Mouse (Mus musculus) liver, embryonic 14.5 days (tissue): ENCODE measurements around the gene Ccdc117. TPM values are rescaled to one million over a fixed set of nuclear protein-coding genes. Genes with fewer than 3 reads are reported as not detected.

Source experiments
- ATAC-seq: fragments of 200-750 bp; cut with Nextera tagmentation; 2 replicates; pipeline ENCODE4 v1.8.0; 2017; ENCODE audit warnings: moderate number of reproducible peaks, mild to moderate bottlenecking, moderate library complexity; ENCODE audit not compliant: insufficient read depth
- DNase-seq, 3 experiments: peaks; one replicate each; pipeline ENCODE4 v3.0.0-alpha.2; 2012 to 2013; ENCODE audit warnings: low read depth in 3 of 3, low spot score in 3 of 3
- H3K27ac ChIP-seq: fragments of 300-500 bp; sonication (generic); 2 replicates; pipeline ENCODE4 v1.5.1; 2014; ENCODE audit warnings: moderate library complexity, mild to moderate bottlenecking, control low read depth, inconsistent platforms
- H3K27me3 ChIP-seq: fragments of 300-500 bp; sonication (generic); 2 replicates; pipeline ENCODE4 v1.6.1; 2014; ENCODE audit warnings: mild to moderate bottlenecking, low read length, moderate library complexity; ENCODE audit not compliant: control insufficient read depth, insufficient read depth
- H3K36me3 ChIP-seq: fragments of 300-500 bp; sonication (generic); replicated peaks from 2 replicates; pipeline ENCODE4 v1.6.1; 2014; ENCODE audit warnings: low read depth; ENCODE audit not compliant: control insufficient read depth, insufficient read depth
- H3K4me1 ChIP-seq, 2 experiments: fragments of 200-500 bp in 1 of 2; fragments of 300-500 bp in 1 of 2; sonication (generic) in 1 of 2; replicated peaks; 2 replicates each; pipeline ENCODE4 v1.6.1; 2012 to 2014; ENCODE audit warnings: antibody characterized with exemption in 1 of 2, inconsistent platforms in 1 of 2, low read length in 1 of 2; ENCODE audit not compliant: control insufficient read depth in 2 of 2, insufficient read depth in 2 of 2
- H3K4me2 ChIP-seq: fragments of 300-500 bp; sonication (generic); 2 replicates; pipeline ENCODE4 v1.6.1; 2014; ENCODE audit warnings: low read depth, mild to moderate bottlenecking, control low read depth, moderate library complexity
- H3K4me3 ChIP-seq, 2 experiments: fragments of 200-500 bp in 1 of 2; fragments of 300-500 bp in 1 of 2; sonication (generic) in 1 of 2; 2 replicates each; pipeline ENCODE4 v1.5.1; 2012 to 2014; ENCODE audit warnings: low read depth in 2 of 2, low read length in 2 of 2, mild to moderate bottlenecking in 2 of 2, control low read depth in 1 of 2, inconsistent platforms in 1 of 2, moderate library complexity in 1 of 2; ENCODE audit not compliant: insufficient read depth in 1 of 2
- H3K9ac ChIP-seq: fragments of 300-500 bp; sonication (generic); replicated peaks from 2 replicates; pipeline ENCODE4 v1.6.1; 2014; ENCODE audit warnings: mild to moderate bottlenecking, control low read depth, moderate library complexity
- H3K9me3 ChIP-seq: fragments of 300-500 bp; sonication (generic); 2 replicates; pipeline ENCODE4 v1.6.1; 2016; ENCODE audit warnings: low read length, mixed read lengths; ENCODE audit not compliant: control insufficient read depth
- CTCF ChIP-seq: IDR thresholded peaks from 2 replicates; pipeline ENCODE4 v1.5.1; 2016; ENCODE audit warnings: antibody characterized with exemption, low read depth, control low read depth
- EP300 ChIP-seq: IDR thresholded peaks from 2 replicates; pipeline ENCODE4 v1.6.1; 2016; ENCODE audit warnings: antibody characterized with exemption, low read depth
- WGBS: fragments of 180-500 bp; shearing (Covaris S2); extraction: QIAGEN DNeasy Blood & Tissue Kit; methylation state at CpG from one replicate; pipeline ENCODE4 v1.1.7; 2014; ENCODE audit not compliant: insufficient replicate concordance; 5-methylcytosine and 5-hydroxymethylcytosine counted together
- polyA plus RNA-seq, 2 experiments: library from polyadenylated mRNA; depleted of rRNA in 1 of 2; stranded (reverse) in 1 of 2; unstranded in 1 of 2; fragments of >200 nt; fragmentation: Nextera tagmentation in 1 of 2; extraction: Ambion mirVana in 1 of 2; gene quantifications; 2 replicates each; pipeline versions ENCODE4 v1.2.1 to v1.2.3; 2012 to 2014

Ccdc117 gene
- 3.9 and 6.3 TPM in 2 replicates for polyA plus RNA-seq (2012; rRNA removed)
- 7.5 and 8.5 TPM in 2 replicates for polyA plus RNA-seq (2014; fragmentation: Nextera tagmentation; extraction: Ambion mirVana)

GRCm38 (mm10) chr11:5541799-5542481, at the start of gene Ccdc117:
Gene Ccdc117 (minus strand): TSS chr11:5542187.
- H3K27me3 ChIP-seq = no peaks in the 10 kb centered on the region
- WGBS = under 1% methylated on average over 65 of the region's 65 CpGs
- H3K9me3 ChIP-seq = no peaks in the 10 kb centered on the region
- H3K4me2 ChIP-seq = peak within 1 kb of the TSS; percentile 71
- H3K27ac ChIP-seq = peak within 1 kb of the TSS; percentile 8
- H3K36me3 ChIP-seq = peaks cover 11% of the 10 kb centered on the region; the same call in 1 of the 2 replicates
- TF ChIP-seq CTCF (peak; percentile 60), EP300 (0 out of 2 replicates have a peak, but pooled peaks have one; percentile 23)
- peak; percentile 91 to 93 (median 93) for DNase-seq
- H3K9ac ChIP-seq = peak within 1 kb of the TSS; percentile 79
- peaks cover 15 to 24% of the 10 kb centered on the region in 2 experiments for H3K4me1 ChIP-seq
- peak within 1 kb of the TSS; percentile 74 to 81 for H3K4me3 ChIP-seq
- ATAC-seq = peak; percentile 98

GRCm38 (mm10) chr11:5575046-5575445, 33.1 kb upstream of the Ccdc117 start:
- peak; percentile 55; the same call in 1 of the 2 replicates for ATAC-seq
- 0 out of 4 replicates have a peak overlapping the region, but pooled peaks of 1 of the 2 experiments have one; percentile 8 for H3K4me3 ChIP-seq
- H3K9me3 ChIP-seq = no peaks in the 10 kb centered on the region
- peak overlapping the region; percentile 24 for H3K9ac ChIP-seq
- WGBS = 23% methylated on average over 6 of the region's 6 CpGs
- H3K27ac ChIP-seq = peak overlapping the region; percentile 52
- H3K27me3 ChIP-seq = no peaks in the 10 kb centered on the region
- peak; percentile 42 to 49 (median 43) for DNase-seq
- peaks cover 30 to 36% of the 10 kb centered on the region in 2 experiments for H3K4me1 ChIP-seq
- TF ChIP-seq CTCF (no peak), EP300 (peak; percentile 53)
- no peaks in the 10 kb centered on the region for H3K36me3 ChIP-seq
- peak overlapping the region; percentile 44 for H3K4me2 ChIP-seq

- no peaks in the 10 kb centered on the region for H3K36me3 ChIP-seq
- no peaks in the 10 kb centered on the region for H3K27me3 ChIP-seq
- 15% methylated on average over 2 of the region's 2 CpGs for WGBS
- no peak overlapping the region for H3K4me3 ChIP-seq
- TF ChIP-seq EP300 = peak; percentile 84
- no peak for TF ChIP-seq CTCF
- H3K9me3 ChIP-seq = no peaks in the 10 kb centered on the region
- H3K4me1 ChIP-seq = peaks cover 30 to 36% of the 10 kb centered on the region in 2 experiments
- H3K9ac ChIP-seq = no peak overlapping the region; the same call in 1 of the 2 replicates
- ATAC-seq (peak; percentile 95), DNase-seq (peak; percentile 62 to 79 (median 65))
- peak overlapping the region; percentile 47 for H3K4me2 ChIP-seq
- peak overlapping the region; percentile 78 for H3K27ac ChIP-seq
Measured at GRCm38 (mm10) chr11:5573821-5574220, 31.8 kb upstream of the Ccdc117 start.

- DNase-seq (peak in 1 of 3 experiments; percentile 60), ATAC-seq (no peak)
- no peak overlapping the region for H3K4me3 ChIP-seq
- peaks cover 36% of the 10 kb centered on the region in 2 experiments for H3K4me1 ChIP-seq
- WGBS = 28% methylated on average over 4 of the region's 4 CpGs
- H3K27me3 ChIP-seq = no peaks in the 10 kb centered on the region
- H3K36me3 ChIP-seq = no peaks in the 10 kb centered on the region
- no peaks in the 10 kb centered on the region; the same call in 1 of the 2 replicates for H3K9me3 ChIP-seq
- H3K9ac ChIP-seq = no peak overlapping the region; the same call in 1 of the 2 replicates
- peak overlapping the region; percentile 39; the same call in 1 of the 2 replicates for H3K27ac ChIP-seq
- peak overlapping the region; percentile 20; the same call in 1 of the 2 replicates for H3K4me2 ChIP-seq
- TF ChIP-seq CTCF (no peak), EP300 (peak; percentile 69; the same call in 1 of the 2 replicates)
Measured at GRCm38 (mm10) chr11:5571856-5572255, 29.9 kb upstream of the Ccdc117 start.

- H3K36me3 ChIP-seq = no peaks in the 10 kb centered on the region
- WGBS = 82% methylated on average over 12 of the region's 12 CpGs
Measured at GRCm38 (mm10) chr11:5569474-5569873, 27.5 kb upstream of the Ccdc117 start, which contains the start of gene Ankrd36. Gene Ankrd36 (plus strand): TSS chr11:5569684.

More at GRCm38 (mm10) chr11:5569474-5569873, 27.5 kb upstream of the Ccdc117 start, which contains the start of gene Ankrd36:
- ATAC-seq (no peak), DNase-seq (no peak)
- Histone ChIP-seq H3K4me2 (no peak within 1 kb of the TSS), H3K27ac (no peak within 1 kb of the TSS), H3K4me3 (no peak within 1 kb of the TSS), H3K9ac (no peak within 1 kb of the TSS), H3K27me3 (no peaks in the 10 kb centered on the region), H3K4me1 (peaks cover 23 to 26% of the 10 kb centered on the region in 2 experiments), H3K9me3 (no peaks in the 10 kb centered on the region; the same call in 1 of the 2 replicates)
- TF ChIP-seq CTCF (no peak), EP300 (no peak)
